Mouse (Mus musculus) mesoderm, embryonic 11.5 days (tissue): Measurements from ENCODE around the gene Bcl2l12.

Experiments used
- DNase-seq: peaks from one replicate; pipeline ENCODE4 v3.0.0-alpha.2; 2012; ENCODE audit warnings: low read depth, low spot score

Bcl2l12 gene

DNA sequence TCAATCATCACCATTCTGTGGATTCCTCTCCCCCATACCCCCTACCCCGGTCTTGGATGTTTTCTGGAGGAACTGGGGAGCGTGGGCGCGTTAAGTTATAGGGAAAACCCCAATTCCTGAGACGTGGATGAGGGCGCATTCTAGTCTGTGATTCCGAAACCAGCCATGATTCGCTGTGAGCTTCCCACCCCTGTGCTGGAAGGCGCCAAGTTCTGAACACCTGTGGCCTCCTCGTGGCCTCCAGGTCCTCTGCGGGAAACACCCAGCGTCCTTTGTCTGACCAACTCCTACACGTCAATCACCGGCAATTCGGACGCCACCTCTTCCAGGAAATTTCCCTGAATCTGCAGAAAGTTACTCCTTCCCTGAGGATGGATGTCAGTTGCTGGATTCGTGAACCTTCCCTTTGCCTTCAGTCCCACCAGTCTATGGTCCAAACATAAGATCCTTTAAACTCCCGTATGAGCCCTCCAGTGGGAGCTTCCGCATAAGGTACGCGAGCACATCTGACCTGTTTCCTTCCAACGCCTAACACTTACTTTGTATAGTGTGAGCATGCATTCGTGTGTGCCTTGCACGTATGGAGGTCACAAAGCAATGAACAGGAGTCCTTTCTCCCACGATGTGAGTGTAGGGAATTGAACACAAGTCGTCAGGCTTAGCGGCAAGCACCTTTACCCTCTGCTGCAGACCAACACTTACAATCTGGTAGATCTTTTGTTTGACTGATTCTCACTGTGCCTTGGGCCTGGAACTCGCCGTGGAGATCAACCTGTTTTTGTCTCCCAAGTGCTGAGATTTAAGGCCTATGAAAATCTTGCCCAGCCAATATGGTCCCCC, 11.4 kb downstream of the Bcl2l12 start:
- DNase-seq, result no peak

DNA sequence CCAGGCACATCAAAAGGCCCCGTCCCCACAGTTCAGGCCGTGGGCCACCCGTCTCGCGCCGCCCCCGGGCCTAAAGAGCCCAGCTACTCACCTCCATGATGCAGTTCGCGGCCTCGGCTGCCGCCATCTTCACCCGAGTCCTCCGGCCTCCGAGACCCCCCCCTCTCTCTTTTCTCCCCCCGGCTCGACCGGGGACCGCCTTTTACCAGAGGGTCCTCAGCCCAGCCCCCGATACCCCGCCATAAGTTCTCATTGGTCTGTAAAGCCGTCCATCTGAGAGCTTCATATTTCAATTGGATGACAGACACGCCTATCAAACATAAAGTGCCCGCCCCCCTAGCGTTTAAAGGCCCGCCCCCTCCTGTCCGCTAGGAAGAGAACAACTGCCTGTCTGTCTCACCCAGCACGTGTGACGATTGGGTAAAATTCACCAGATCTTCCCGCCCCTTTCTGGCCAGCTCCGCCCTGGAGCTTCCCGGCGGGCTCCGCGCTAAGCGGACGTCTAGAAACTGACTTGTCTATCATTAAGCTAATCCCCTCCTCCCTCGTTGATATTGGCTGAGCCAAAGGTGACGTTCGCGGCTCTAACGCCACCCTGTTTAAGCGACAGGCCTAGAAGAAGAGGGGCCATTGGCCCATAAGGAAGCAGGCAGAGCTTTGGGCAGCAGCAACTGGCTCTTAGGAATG, 12.2 kb downstream of the Bcl2l12 start, which contains the start of gene Prmt1:
TSS of gene Prmt1 (minus strand) at position 377 of the 687 bp plus-strand sequence.
- DNase-seq, result peak; percentile 100

DNA sequence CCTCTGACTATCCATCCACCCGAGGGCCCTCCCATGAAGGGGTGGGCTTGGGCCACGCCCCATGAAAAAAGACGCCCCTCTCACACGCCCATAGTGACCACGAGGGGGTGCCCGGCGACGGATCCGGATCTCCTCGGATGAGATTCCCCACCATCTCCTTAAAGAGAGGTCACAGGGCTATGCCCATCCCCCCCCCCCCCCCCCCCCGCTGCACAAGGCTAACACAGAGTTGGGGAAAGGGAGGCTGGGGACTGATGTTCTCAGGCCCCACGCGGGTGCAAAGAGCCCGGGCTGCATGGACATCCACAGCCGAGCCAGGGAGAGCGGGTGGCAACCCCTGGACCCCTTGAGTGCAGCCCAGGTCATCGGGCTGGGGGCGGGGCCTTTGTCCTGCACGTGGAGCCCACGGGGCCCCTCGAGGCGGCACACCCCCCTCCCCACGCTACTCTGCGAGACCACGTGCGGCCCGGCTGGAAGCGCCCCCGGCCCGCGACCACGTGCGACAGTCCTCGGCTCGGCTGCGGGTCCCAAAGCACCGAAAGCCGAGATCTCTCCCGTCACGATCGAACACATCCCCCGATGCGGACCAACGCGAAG, 12.8 kb downstream of the Bcl2l12 start:
- peak; percentile 91 for DNase-seq

DNA sequence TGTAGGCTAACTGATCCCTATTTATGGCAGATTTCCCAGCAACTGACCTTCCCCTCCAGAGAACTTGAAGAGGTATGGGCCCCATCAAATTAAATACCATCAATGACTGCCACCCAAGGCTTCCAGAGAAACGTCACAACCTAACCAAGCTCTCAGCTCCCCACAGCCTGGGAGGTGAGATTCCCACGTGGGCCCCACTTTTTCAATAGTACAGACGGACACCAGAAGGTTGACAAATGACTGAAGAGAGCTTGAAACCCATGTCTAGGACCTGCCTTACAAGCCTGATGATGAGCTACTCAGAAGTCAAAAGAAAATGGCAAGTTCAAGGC, 13.7 kb downstream of the Bcl2l12 start:
- no peak for DNase-seq

DNA sequence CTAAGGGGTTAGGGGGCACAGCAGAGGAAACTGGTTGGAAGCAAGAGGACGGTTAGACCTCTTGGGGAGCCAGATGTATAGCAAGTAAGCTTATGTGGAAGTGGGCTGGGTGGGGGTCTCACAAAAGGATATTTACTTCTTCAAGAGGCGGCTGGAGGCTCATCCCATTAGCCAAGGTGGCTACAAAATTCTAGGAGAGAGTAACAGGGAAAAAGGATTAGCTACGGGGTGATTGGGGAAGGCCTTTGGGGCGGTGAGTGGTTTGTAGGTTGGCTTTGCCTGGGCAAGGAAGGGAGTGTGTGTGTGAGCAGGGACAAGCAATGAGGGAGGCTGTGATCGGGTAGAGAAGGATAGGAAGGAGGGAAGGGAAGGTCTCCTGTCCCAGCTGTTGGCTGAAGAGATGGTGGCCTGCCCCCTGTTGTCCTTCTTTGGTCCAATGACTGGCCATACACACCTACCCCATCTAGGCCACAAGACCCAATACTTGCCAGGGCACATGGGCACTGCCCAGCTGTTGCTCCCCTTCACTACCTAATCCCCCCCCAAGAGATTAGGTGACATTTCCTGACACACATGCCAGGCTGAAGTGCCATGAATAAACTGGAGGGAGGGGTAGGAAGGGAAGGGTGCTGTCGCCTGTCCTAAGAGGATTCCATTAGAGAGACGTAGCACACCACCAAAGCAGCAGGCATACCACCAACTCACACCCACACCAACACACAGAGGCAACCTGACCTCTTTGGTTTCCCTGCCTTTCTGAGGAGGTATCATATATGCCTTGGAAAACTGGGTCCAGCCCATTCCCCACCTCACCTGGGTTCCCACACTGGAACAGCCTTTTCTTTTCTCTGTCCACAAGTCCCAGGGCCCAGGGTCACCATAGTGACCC, 14.3 kb downstream of the Bcl2l12 start:
- no peak for DNase-seq

DNA sequence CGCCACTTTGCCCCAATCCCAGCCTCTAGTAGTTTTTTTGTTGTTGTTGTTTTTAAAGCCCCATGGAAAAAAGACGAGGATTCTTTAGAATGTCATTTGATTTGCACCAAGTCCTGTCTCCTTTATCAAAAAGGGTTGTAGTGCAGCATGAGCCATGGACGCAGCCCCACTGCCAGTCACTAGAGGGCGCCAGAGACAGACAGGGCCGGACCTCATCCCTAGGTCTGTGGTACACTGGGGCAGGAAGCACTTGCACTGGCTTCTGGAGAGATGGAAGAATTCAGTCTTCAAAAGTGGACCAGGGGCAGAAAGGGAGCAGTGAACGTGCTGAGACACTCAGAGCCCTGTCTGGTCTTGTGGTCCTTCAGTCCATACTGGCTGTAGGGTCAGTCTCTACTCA, 15.4 kb downstream of the Bcl2l12 start:
- peak; percentile 87 for DNase-seq

DNA sequence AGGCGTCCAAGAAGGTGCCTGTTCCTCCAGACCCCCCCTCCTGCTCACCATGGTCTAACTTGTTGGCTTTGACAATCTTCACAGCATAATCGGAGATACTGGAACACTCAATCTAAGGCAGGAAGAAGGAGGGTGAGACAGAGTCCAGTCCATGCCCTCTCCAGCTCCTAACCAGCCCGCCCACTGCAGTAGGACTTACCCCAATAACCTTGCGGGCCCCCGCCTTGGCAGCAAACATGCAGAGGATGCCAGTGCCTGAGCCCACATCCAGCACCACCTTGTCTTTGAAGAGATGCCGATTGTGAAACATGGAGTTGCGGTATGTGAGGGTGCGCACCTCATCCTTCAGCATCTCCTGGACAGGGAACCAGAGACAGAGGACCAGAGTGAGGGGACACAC, 17.0 kb downstream of the Bcl2l12 start:
- no peak for DNase-seq

DNA sequence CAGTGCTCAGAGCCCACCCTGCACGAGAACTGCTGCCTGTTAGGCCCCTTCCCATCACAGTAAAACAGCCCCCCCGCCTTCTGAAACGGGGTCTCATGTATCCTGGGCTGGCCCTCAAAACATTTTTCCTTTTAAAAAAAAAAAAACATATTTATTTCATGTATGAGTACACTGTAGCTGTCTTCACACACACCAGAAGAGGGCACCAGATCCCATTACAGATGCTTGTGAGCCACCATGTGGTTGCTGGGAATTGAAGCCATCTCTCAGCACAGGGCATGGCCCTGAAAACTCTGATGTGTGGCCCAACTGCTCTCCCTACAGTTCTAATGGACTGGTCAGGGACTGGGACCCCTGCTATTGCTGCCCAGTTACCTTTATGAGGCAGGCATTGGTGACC, 20.2 kb downstream of the Bcl2l12 start:
- no peak for DNase-seq

DNA sequence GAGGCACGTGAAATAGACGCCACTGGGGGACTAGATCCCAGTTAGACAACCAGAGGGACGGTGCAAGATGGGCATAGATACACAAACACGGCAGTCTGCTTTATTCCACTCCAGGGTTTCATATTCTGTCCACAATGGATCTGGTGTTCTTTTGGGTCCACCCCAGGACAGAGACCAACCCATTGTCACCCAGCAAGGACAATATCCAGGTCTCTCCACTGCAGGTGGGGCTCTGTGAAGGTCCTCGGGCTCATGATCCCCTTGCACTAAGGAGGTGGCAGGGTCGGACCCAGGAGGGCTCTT, 23.4 kb downstream of the Bcl2l12 start:
- DNase-seq, result no peak

DNA sequence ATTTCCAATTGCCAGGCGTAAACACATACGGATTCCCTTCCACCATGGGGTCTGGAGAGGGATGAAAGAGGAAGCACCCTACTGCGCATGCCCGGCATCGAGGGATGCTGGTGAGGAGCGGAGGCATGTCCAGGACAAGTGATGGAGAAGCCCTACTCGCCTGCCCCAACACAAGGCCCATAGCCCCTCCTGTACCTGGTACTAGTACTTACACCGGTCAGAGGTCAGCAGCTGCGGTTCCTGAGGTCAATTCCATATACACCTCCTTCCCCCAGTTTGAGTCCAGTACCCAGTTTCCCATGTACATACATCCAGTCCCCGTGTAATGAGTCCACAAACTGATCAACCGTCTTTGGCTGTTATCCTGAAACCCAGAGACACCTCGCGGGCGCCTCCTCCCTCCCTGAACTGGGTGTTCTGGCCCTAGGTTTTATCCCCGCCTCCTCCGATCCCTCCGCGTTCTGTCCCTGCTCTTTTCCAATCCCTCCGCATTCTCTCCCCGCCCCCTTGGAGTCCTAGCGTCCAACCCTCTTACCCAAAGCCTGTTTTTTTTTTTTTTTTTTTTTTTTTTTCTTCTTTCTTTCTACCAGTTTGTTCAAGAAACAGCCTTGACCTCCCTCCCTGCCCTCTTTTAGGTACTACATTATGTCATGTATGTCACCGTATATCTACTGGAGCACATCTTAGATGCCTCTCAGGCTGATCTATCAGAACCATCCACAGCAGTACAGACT, 24.0 kb downstream of the Bcl2l12 start, which contains the start of gene Cpt1c:
TSS of gene Cpt1c (minus strand) at position 469 of the 734 bp plus-strand sequence.
- DNase-seq, result peak; percentile 89

DNA sequence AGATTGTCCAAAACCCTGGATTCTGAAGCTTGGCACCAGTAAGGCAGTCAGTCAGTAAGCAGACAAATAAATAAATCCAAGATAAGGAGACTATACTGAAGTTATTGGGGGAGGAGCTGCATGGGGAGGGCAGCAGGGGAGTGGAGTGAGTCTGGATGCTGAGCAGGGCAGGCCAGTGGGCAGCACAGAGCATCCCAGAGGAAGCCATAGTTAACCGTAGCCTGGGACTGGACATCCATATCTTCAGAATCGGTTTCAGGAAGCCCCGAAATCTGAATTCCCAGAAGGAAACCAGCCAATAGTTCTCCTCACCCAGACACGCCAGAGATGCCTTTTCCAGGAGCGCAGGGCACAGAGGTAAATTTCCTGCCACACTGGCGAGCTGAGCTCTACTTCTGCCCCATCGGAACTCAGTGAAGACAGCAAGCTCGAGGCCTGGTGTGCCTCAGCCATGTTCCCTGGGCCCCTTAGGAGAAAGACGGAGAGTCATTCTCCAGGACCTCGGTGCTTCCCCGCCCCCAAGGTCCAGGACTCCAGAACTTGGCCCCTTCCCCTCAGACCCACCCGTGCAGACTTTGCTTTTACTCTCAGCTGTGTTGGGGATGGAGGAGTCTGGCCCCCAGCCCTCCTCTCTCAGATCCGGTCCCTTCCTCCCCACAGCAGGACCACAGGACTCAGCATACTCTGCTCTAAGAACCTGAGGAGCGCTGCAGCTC, 24.9 kb downstream of the Bcl2l12 start:
- no peak for DNase-seq

DNA sequence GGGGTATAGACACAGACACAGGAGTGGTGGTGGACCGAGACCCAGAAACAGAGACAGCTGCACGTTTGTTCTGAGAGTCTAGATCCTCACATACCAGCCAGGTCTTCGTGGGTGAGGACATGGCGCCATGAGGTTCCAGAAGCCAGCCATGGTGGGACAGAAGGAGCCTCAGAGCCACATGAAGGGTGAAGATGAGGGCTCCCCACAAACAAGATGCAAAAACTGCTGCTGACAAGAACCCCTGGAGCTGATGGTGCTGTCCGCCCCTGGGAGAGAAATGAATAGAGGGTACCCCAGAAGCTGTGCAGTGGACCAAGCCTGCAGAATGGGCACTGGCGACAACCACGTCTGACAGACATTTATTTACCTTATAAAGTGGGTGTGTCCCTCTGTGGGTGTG, 27.4 kb downstream of the Bcl2l12 start:
- DNase-seq, result no peak

DNA sequence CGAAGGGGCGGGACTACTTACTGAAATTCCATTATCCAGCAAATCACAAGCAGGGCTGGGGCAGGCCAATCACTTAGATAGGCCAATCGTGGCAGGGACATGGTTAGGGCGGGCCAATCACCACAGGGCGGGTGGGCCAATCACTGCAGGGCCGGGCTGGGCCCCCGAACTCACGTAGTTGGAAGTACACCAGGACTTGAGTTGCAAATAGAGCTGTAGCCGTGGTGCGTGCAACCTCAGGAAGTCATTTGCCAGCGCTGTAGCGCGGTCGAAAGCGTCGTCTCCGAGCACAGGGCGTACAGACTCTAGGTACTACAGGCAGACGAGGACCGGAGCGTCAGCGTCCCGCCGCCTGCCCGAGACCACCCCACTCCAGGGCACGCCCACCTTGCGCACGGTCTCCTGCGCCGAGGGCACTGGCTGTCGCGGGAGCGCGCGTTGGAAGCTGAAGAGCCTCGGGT, 28.3 kb downstream of the Bcl2l12 start:
- peak; percentile 92 for DNase-seq

DNA sequence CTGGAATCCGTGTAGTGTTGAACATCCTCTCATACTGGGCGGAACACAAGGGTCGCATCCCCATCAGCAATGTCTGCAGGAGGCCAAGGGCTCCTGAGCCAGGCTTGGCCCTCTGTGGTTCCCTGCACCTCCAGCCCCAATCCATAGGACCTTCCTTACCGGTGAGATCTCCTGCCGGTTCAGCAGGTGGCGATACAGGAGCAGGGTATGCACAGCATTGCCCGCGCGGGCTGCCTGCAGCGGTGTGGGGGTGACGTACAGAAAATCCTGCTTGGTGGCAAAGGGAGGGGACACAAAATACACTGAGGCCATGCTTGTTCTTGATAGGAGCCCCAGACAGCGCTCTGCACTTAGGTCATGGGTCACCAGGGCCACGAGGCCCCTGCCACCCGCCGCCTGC, 31.9 kb downstream of the Bcl2l12 start:
- no peak for DNase-seq

DNA sequence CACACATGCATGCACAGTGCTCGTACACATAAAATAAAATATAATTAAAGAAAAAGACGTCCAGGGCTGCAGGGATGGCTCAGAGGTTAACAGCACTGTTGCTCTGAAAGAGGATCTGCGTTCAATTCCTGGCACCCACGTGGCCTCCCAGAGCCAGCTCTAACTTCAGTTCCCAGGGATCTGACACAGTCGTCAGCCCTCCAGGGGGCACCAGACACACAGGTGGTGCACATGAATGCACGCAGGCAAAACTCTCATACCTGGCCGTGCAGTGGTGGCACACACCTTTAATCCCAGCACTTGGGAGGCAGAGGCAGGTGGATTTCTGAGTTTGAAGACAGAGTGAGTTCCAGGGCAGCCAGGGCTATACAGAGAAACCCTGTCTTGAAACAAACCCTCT, 32.5 kb downstream of the Bcl2l12 start:
- DNase-seq, result no peak

DNA sequence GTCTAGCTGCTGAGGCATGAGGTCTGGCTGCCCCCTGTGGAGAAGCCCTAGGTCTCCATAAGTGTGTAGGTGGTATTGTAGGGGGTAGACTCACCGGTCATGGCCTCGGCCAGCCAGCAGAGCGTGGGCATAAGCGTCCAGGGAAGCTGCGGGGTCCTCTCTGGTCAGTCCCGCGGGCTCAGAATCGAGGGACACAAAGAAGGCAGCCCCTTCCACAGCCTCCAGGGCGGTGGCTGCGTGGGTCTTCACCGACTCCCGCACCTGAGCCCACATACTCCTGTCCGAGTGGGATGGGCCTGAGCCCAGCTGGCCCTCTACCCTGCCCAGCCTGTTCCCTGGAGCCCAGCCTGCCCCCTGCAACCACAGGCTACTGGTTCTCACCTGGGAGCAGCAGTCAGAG, 33.5 kb downstream of the Bcl2l12 start:
- DNase-seq, result no peak

DNA sequence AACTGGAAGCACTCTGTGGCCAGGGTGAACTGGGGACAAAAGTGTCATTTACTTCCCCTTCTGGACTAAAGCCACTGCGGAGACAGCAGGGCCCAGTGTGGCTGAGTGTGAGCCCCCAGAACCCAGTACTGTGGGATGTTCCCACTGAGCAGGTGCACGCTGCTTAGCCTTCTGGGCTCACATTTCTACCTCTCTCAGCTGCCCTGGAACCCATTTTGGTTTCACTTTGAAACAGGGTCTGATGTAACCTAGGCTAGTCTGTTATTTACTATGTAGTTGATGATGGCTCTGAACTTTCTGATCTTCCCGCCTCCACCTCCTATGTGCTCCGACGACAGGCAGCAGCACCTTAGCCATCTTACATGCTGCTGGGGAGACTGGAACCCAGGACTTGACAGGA, 35.7 kb downstream of the Bcl2l12 start:
- no peak for DNase-seq

DNA sequence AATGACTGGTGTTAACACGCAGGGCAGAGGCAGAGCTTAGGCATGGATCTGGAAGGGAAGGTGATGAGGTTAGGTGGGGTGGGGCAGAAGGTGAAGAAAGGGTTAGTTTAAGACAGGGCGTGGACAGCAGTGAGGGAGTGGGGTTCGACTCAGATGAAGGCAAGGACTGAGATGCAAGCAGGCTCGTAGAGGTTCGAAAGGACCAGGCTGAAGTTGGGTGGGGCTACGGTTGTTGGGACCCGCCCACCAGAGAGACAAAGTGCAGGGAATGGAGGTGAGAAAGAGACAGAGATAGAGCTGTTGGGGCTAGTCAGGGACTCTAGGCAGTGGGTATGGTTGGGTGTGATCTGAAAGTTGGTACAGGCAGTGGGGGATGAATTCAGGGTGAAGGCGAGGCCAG, 36.2 kb downstream of the Bcl2l12 start:
- DNase-seq, result no peak

DNA sequence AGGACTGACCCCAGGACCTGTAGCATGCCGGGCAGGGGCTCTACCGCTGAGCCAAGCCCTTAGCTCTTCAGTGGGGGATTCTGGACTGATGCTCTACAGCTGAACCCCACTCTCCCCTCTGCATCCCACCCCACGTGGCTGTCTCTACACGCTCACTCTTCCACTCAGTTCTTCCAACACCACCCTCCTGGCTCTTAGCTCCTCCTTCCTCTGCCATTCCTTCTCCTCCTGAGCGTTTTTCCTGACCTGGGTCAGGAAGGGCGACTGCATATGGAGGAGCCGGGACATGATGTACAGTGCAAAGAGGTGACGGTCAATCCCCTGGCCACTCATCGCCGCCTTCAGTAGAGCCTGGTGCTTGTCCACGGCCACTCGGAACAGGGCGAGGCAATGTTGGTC, 38.0 kb downstream of the Bcl2l12 start:
- no peak for DNase-seq

DNA sequence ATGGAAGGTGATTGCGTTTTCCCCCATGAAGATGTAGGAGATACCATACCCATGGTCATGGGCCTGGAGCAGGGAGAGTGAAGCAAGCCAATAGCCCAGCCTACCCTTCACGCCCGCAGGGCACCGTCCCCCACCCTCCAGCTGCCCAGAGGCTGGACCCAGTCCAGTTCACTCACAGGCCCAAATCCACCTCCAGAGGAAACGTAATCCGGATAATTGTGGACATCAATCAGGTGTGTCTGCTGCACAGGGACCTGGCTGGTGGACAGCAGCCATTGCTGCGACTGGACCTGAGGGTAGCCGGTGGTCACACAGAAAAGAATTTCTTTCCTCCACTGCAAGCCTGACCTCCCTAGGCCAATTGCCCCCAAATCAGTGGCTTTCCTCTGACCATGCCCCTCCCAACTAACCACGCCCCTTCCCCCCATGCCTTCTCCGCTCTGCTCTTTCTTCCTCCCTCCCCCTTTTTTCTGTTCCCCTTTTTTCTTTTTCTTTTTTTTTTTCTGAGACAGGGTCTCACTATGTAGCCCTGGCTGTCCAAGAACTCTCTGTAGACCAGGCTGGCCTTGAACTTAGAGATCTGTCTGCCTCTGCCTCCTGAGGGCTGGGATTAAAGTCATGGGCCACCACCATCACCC, 38.5 kb downstream of the Bcl2l12 start:
- DNase-seq, result no peak
